Mouse (Mus musculus) R1 (cell line): Measurements from ENCODE around the gene Kifc5b.

Experiments
- DNase-seq: peaks from one replicate; pipeline ENCODE4 v3.0.0-alpha.2; 2018; ENCODE audit warnings: low read depth, low spot score

Gene Kifc5b

GRCm38 (mm10) chr17:26971247-26971905, 54.5 kb downstream of the Kifc5b start:
- DNase-seq: no peak

GRCm38 (mm10) chr17:26972107-26972506, 55.2 kb downstream of the Kifc5b start:
- DNase-seq: no peak

- peak; percentile 97 for DNase-seq
Measured at GRCm38 (mm10) chr17:26972703-26973574, 56.0 kb downstream of the Kifc5b start, which contains the start of gene Zbtb9. Gene Zbtb9, plus strand, starts transcription at chr17:26973167.

- no peak for DNase-seq
Measured at GRCm38 (mm10) chr17:26974547-26974946, 57.7 kb downstream of the Kifc5b start.

GRCm38 (mm10) chr17:26975415-26975814, 58.5 kb downstream of the Kifc5b start:
- DNase-seq: no peak

GRCm38 (mm10) chr17:26977354-26977753, 60.5 kb downstream of the Kifc5b start:
- DNase-seq: peak; percentile 54

GRCm38 (mm10) chr17:26979426-26979825, 62.5 kb downstream of the Kifc5b start:
- DNase-seq: no peak

GRCm38 (mm10) chr17:26981050-26981449, 64.2 kb downstream of the Kifc5b start:
- no peak for DNase-seq
